Mouse (Mus musculus) bone marrow macrophage, adult 2 months (primary cell): ENCODE results near the gene Ssbp2.

Source experiments
- CTCF ChIP-seq: IDR thresholded peaks from 2 replicates; pipeline ENCODE4 v1.5.1; 2012; ENCODE audit warnings: low read depth, mild to moderate bottlenecking, low read length, moderate library complexity
- POLR2A ChIP-seq: IDR thresholded peaks from 2 replicates; pipeline ENCODE4 v1.6.1; 2012; ENCODE audit warnings: mild to moderate bottlenecking, low read depth, low read length, borderline replicate concordance

DNA sequence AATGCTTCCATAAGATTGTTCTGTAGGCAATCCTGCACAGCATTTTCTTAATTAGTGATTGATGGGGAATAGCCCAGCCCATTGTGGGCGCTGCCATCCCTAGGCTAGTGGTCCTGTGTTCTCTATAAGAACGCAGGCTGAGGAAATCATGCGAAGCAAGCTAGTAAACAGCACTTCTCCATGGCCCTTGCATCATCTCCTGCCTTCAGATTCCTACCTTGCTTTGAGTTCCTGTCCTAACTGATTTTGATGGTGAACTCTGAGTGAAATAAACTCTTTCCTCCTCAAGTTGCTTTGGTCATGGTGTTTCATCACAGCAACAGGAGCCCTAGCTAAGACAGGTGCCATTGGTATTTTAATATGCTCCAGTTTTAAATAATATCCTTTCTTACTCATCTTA is 41.7 kb downstream of the Ssbp2 start:
- no peak for TF ChIP-seq CTCF
- TF ChIP-seq POLR2A: no peak
